Mouse (Mus musculus) brain, embryonic 18.5 days (tissue): ENCODE measurements around the gene Hmga1b.
A peak's percentile ranks its signal among the peaks of the same experiment; 100 is the strongest.
"Not testable (repeated sequence)": the region's sequence is repeated elsewhere in the genome, so short reads cannot be mapped to it uniquely, and the experiment has no call there.

ENCODE experiments used
- DNase-seq: peaks from one replicate; pipeline ENCODE4 v3.0.0-alpha.2; 2012; ENCODE audit warnings: low read depth, low spot score

The Hmga1b gene

GRCm38 (mm10) chr11:120783426-120784063, 21.0 kb downstream of the Hmga1b start:
- DNase-seq = no peak

DNA sequence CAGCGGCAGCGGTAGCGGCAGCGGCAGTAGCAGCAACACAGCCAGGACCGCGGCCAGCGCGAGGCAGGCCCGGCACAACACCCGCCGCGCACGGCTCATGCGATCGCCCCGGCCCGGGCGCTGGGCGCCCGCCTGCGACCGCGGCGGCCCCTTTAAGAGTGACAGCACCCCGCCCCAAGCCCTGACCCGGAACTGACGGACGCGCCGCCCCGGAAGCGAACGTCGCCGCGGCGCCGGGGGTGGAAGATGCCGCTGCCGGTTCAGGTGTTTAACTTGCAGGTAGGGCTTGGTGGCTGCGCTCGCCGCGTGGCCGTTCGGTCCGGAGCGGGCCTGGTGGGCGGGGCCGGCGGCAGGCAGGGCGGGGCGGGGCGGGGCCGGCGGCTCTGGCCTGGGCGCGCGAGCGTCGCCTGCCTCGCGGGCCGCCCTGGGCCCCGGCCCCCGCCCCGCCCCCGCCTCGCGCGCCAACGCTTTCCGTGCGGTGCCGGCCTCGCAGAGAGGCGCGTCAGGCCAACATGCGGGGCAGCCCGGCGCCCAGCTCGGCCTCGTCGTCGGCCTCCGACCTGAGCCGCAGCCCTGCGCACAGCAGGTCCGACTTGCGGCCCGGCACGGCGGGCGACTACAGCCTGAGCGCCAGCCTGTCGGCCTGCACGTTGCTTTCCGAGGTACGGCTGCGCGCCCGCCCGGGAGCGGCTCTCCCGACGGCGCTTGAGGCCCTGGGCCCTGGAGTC, 21.6 kb downstream of the Hmga1b start, which contains the start of the genes Rfng and Gps1:
TSS of gene Rfng (minus strand) at position 144 of the 728 bp plus-strand sequence.
TSS of gene Gps1 (plus strand) at position 209 of the 728 bp plus-strand sequence.
- DNase-seq = peak; percentile 55

DNA sequence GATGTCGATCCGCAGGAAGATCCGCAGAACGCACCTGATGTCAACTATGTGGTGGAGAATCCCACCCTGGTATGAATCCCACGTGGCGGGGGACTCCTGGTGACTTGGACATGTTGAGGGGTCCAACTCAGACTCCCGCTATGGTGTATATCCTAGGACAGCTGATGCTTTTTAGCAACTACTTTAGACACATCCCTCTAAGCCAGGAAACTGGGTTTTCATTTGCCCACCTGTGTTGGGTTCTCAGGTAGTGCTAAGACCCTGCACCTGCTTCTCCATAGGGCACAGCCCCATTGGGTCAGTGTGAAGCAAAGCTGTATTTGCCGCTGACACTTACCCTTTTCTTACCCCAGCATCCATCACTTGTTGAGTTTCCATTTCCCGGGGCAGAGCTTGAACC, 22.6 kb downstream of the Hmga1b start:
- no peak for DNase-seq

GRCm38 (mm10) chr11:120788460-120788859, 25.9 kb downstream of the Hmga1b start:
- not testable (repeated sequence) for DNase-seq

- no peak for DNase-seq
These were observed 26.8 kb downstream of the Hmga1b start for GRCm38 (mm10) chr11:120789355-120789754.

GRCm38 (mm10) chr11:120789810-120790209, 27.2 kb downstream of the Hmga1b start:
- DNase-seq = no peak

- DNase-seq = no peak
These were observed 30.1 kb downstream of the Hmga1b start for GRCm38 (mm10) chr11:120792652-120793051.

DNA sequence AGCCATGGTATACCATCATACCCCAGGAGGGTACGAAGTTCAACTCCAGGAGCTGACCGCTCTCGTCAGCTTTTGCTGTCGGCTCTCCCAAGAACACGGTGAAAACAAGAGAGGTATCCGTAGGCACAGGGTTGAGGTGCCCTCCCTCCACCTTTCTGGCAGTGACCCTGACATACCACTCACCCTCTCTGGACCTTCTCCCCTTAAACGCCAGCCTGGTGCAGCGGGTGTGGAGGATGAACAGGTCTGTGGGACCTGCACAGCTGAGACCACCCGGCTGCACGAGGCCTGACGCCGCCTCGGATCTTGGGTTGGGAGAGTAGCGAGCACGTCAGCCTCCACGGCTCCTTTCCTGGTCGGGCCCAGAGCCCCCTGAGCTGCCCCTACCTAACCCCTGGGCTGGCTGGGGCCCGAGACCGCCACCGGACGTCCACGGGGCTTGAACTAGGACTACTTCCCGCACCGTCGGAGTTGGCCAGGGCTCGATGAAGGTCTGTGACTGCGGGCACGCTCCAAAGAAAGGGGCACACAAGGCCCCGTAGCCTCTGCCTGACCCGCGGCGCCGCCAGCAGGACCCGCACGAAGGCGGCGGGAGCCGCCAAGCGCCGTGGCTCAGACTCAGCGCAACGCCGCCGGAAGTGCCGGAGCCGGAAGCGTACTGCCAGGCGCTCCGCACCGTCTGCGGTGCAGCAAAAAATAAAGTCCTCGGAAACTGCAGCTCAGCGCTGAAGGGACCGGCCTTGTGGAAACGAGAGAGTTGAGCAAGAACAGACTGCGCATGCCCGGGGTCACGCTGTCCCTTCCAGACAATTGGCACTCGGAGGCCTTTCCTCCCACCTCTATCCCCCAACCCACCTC, 33.4 kb downstream of the Hmga1b start, which contains the start of gene Dus1l:
TSS of gene Dus1l (minus strand) at position 648 of the 858 bp plus-strand sequence.
- DNase-seq = peak; percentile 89

- no peak for DNase-seq
These were observed 34.0 kb downstream of the Hmga1b start for GRCm38 (mm10) chr11:120796614-120796946.

GRCm38 (mm10) chr11:120798244-120798643, 35.6 kb downstream of the Hmga1b start:
- no peak for DNase-seq

DNA sequence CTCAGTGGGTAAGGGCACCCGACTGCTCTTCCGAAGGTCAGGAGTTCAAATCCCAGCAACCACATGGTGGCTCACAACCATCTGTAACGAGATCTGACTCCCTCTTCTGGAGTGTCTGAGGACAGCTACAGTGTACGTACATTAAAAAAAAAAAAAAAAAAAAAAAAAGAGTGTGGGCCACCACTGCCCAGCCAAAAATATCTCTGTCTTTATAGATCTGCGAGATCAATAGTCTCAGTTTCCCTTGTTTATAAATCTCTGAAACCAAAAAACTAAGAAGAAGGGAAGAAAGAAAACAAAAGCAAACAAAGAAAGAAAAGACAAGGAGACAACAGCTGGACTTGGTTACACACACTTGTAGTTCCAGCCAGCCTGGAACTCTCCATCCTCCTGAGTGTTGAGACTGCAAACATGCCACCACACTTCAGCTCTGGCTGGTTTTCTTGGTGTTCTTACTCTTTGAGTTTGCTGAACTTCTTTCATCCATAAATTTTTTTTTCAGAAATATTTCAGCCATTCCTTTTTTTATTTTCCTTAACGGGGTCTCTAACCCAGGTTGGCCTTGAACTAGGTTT, 36.8 kb downstream of the Hmga1b start:
- no peak for DNase-seq

- DNase-seq = no peak
These were observed 37.7 kb downstream of the Hmga1b start for GRCm38 (mm10) chr11:120800061-120800904.

DNA sequence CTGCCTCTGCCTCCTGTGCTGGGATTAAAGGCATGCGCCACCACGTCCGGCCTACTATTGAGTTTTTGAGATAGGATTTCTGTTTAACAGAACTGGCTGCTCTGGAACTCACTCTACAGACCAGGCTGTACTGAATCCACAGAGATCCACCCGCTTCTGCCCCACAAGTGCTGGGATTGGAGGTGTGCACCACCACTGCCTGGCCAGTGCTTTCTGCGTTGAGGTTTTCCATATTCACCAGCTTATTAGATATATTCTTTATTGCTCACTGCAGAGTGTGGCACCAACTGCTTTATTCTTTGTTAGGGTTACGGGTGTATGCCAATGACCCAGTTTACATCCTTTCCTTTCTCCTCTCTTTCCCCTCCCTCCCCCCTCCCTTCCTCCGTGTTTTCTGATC, 41.7 kb downstream of the Hmga1b start:
- DNase-seq = no peak

- DNase-seq = no peak
These were observed 42.2 kb downstream of the Hmga1b start for GRCm38 (mm10) chr11:120804769-120805168.

- DNase-seq = no peak
These were observed 43.0 kb downstream of the Hmga1b start for GRCm38 (mm10) chr11:120805375-120806298.

DNA sequence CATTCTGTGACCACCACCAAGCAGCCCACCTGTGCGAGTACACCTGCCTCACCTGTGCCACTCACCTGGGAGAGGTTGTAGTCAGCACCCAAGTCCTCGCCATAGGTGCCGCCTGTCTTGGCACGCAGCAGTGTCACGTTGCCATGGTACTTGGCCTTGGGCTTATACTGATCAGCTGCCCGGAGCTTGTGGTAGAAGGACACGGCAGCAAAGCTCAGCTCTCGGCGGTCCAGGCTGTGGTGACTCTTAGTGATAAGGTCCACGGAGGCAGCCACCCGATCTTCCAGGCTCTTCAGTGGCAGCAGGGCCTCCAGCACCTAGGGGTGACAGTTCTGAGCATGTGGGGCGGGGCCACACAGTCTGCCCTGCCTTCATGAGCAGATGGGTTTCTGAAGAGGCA, 45.4 kb downstream of the Hmga1b start:
- DNase-seq = no peak

GRCm38 (mm10) chr11:120812068-120812467, 49.5 kb downstream of the Hmga1b start:
- DNase-seq = no peak
